Mouse (Mus musculus) midbrain, embryonic 14.5 days (tissue): ENCODE measurements around the gene Focad. TPM values are rescaled to one million over a fixed set of nuclear protein-coding genes. Genes with fewer than 3 reads are reported as not detected.

Source experiments
- ATAC-seq: fragments of 200-750 bp; cut with Nextera tagmentation; 2 replicates; pipeline ENCODE4 v1.8.0; 2017; ENCODE audit warnings: moderate number of reproducible peaks, moderate library complexity; ENCODE audit not compliant: low FRiP score, low TSS enrichment
- DNase-seq: peaks from one replicate; pipeline ENCODE4 v3.0.0-alpha.2; 2015
- H3K27ac ChIP-seq: fragments of 300-500 bp; sonication (generic); replicated peaks from 2 replicates; pipeline ENCODE4 v1.5.1; 2014; ENCODE audit warnings: mild to moderate bottlenecking, low read depth, low read length, moderate library complexity
- H3K27me3 ChIP-seq: fragments of 300-500 bp; sonication (generic); 2 replicates; pipeline ENCODE4 v1.6.1; 2014; ENCODE audit warnings: low read length, control low read depth, mixed read lengths; ENCODE audit not compliant: control insufficient read depth, insufficient read depth
- H3K36me3 ChIP-seq: fragments of 300-500 bp; sonication (generic); 2 replicates; pipeline ENCODE4 v1.6.1; 2014; ENCODE audit warnings: low read length, control low read depth; ENCODE audit not compliant: control insufficient read depth, insufficient read depth
- H3K4me1 ChIP-seq: fragments of 300-500 bp; sonication (generic); 2 replicates; pipeline ENCODE4 v1.6.1; 2014; ENCODE audit warnings: mild to moderate bottlenecking, antibody characterized with exemption, low read length, control low read depth; ENCODE audit not compliant: control insufficient read depth, insufficient read depth
- H3K4me2 ChIP-seq: fragments of 300-500 bp; sonication (generic); 2 replicates; pipeline ENCODE4 v1.6.1; 2014; ENCODE audit warnings: mild to moderate bottlenecking, low read length, moderate library complexity
- H3K4me3 ChIP-seq: fragments of 300-500 bp; sonication (generic); replicated peaks from 2 replicates; pipeline ENCODE4 v1.5.1; 2014; ENCODE audit warnings: low read depth, low read length
- H3K9ac ChIP-seq: fragments of 300-500 bp; sonication (generic); replicated peaks from 2 replicates; pipeline ENCODE4 v1.6.1; 2014; ENCODE audit warnings: mild to moderate bottlenecking, low read length, moderate library complexity
- H3K9me3 ChIP-seq: fragments of 300-500 bp; sonication (generic); 2 replicates; pipeline ENCODE4 v1.6.1; 2016; ENCODE audit warnings: low read length, control low read depth, mixed read lengths; ENCODE audit not compliant: control insufficient read depth
- WGBS: fragments of 180-500 bp; shearing (Covaris S2); extraction: QIAGEN DNeasy Blood & Tissue Kit; methylation state at CpG from one replicate; pipeline ENCODE4 v1.1.7; 2014; 5-methylcytosine and 5-hydroxymethylcytosine counted together
- polyA plus RNA-seq: library from polyadenylated mRNA; unstranded; fragments of >200 nt; fragmentation: Nextera tagmentation; extraction: Ambion mirVana; gene quantifications from 2 replicates; pipeline ENCODE4 v1.2.1, GENCODE M21; 2014

Gene Focad
- polyA plus RNA-seq, 1 experiment from 2014 or later: 17.3 TPM

GRCm38 (mm10) chr4:88396995-88397521 lies 302.6 kb downstream of the Focad start:
- H3K4me2 ChIP-seq: no peak overlapping the region
- no peak overlapping the region for H3K4me3 ChIP-seq
- H3K27me3 ChIP-seq: no peaks in the 10 kb centered on the region
- H3K36me3 ChIP-seq: no peaks in the 10 kb centered on the region
- DNase-seq (no peak), ATAC-seq (no peak)
- no peaks in the 10 kb centered on the region for H3K4me1 ChIP-seq
- no peak overlapping the region for H3K9ac ChIP-seq
- WGBS: 85% methylated on average over 6 of the region's 6 CpGs
- H3K27ac ChIP-seq: no peak overlapping the region
- H3K9me3 ChIP-seq: no peaks in the 10 kb centered on the region

- Histone ChIP-seq H3K4me1 (no peaks in the 10 kb centered on the region), H3K36me3 (no peaks in the 10 kb centered on the region), H3K27me3 (no peaks in the 10 kb centered on the region), H3K9ac (no peak overlapping the region), H3K27ac (no peak overlapping the region), H3K4me2 (no peak overlapping the region), H3K4me3 (no peak overlapping the region), H3K9me3 (no peaks in the 10 kb centered on the region)
- ATAC-seq (no peak), DNase-seq (no peak)
- 82% methylated on average over 9 of the region's 9 CpGs for WGBS
Measured at GRCm38 (mm10) chr4:88400302-88400991, 306.0 kb downstream of the Focad start.

GRCm38 (mm10) chr4:88400992-88401313 lies 306.5 kb downstream of the Focad start:
- DNase-seq: no peak
- no peaks in the 10 kb centered on the region for H3K36me3 ChIP-seq
- WGBS: 83% methylated on average over 7 of the region's 7 CpGs
- no peaks in the 10 kb centered on the region for H3K9me3 ChIP-seq
- no peak overlapping the region for H3K27ac ChIP-seq
- H3K4me3 ChIP-seq: no peak overlapping the region
- H3K4me1 ChIP-seq: no peaks in the 10 kb centered on the region
- H3K4me2 ChIP-seq: no peak overlapping the region
- H3K9ac ChIP-seq: no peak overlapping the region
- H3K27me3 ChIP-seq: no peaks in the 10 kb centered on the region
- ATAC-seq: no peak

GRCm38 (mm10) chr4:88402884-88403283 lies 308.5 kb downstream of the Focad start:
- no peak overlapping the region for H3K4me2 ChIP-seq
- DNase-seq: no peak

GRCm38 (mm10) chr4:88406887-88407696 lies 312.7 kb downstream of the Focad start:
- DNase-seq: peak; percentile 79

More at GRCm38 (mm10) chr4:88402884-88403283, 308.5 kb downstream of the Focad start:
- no peak overlapping the region for H3K9ac ChIP-seq
- no peak overlapping the region for H3K27ac ChIP-seq
- H3K4me3 ChIP-seq: no peak overlapping the region
- no peaks in the 10 kb centered on the region for H3K36me3 ChIP-seq
- ATAC-seq: no peak
- H3K9me3 ChIP-seq: no peaks in the 10 kb centered on the region
- WGBS: 95% methylated on average over 6 of the region's 6 CpGs
- peaks cover 3% of the 10 kb centered on the region; the same call in 1 of the 2 replicates for H3K4me1 ChIP-seq
- H3K27me3 ChIP-seq: no peaks in the 10 kb centered on the region

GRCm38 (mm10) chr4:88409279-88409678 lies 314.9 kb downstream of the Focad start:
- H3K9me3 ChIP-seq: no peaks in the 10 kb centered on the region
- no peak overlapping the region for H3K4me3 ChIP-seq
- no peaks in the 10 kb centered on the region for H3K36me3 ChIP-seq
- no peak for DNase-seq
- WGBS: 96% methylated on average over 4 of the region's 4 CpGs
- peaks cover 3% of the 10 kb centered on the region; the same call in 1 of the 2 replicates for H3K4me1 ChIP-seq
- no peaks in the 10 kb centered on the region for H3K27me3 ChIP-seq
- no peak overlapping the region for H3K9ac ChIP-seq
- H3K27ac ChIP-seq: no peak overlapping the region
- no peak overlapping the region for H3K4me2 ChIP-seq
- no peak for ATAC-seq

More at GRCm38 (mm10) chr4:88406887-88407696, 312.7 kb downstream of the Focad start:
- Histone ChIP-seq H3K9me3 (no peaks in the 10 kb centered on the region), H3K4me2 (no peak overlapping the region), H3K4me3 (no peak overlapping the region), H3K36me3 (no peaks in the 10 kb centered on the region), H3K27ac (no peak overlapping the region), H3K27me3 (no peaks in the 10 kb centered on the region), H3K9ac (no peak overlapping the region), H3K4me1 (peaks cover 3% of the 10 kb centered on the region; the same call in 1 of the 2 replicates)
- ATAC-seq: peak; percentile 79
- WGBS: 57% methylated on average over 4 of the region's 4 CpGs

GRCm38 (mm10) chr4:88412331-88412730 lies 317.9 kb downstream of the Focad start:
- Histone ChIP-seq H3K9ac (no peak overlapping the region), H3K27me3 (no peaks in the 10 kb centered on the region), H3K4me1 (no peaks in the 10 kb centered on the region), H3K9me3 (no peaks in the 10 kb centered on the region), H3K4me2 (no peak overlapping the region), H3K27ac (no peak overlapping the region), H3K36me3 (no peaks in the 10 kb centered on the region), H3K4me3 (no peak overlapping the region)
- DNase-seq (no peak), ATAC-seq (no peak)
- 94% methylated on average over 2 of the region's 2 CpGs for WGBS

GRCm38 (mm10) chr4:88415017-88415416 lies 320.6 kb downstream of the Focad start:
- no peaks in the 10 kb centered on the region for H3K9me3 ChIP-seq
- WGBS: 43% methylated on average over 2 of the region's 2 CpGs

More at GRCm38 (mm10) chr4:88415017-88415416, 320.6 kb downstream of the Focad start:
- Histone ChIP-seq H3K4me2 (no peak overlapping the region), H3K4me3 (no peak overlapping the region), H3K4me1 (no peaks in the 10 kb centered on the region), H3K27ac (no peak overlapping the region), H3K36me3 (no peaks in the 10 kb centered on the region), H3K27me3 (no peaks in the 10 kb centered on the region), H3K9ac (no peak overlapping the region)
- ATAC-seq (no peak), DNase-seq (no peak)
